Mouse (Mus musculus): ENCODE results near the gene Ap1ar.

Ap1ar gene

DNA sequence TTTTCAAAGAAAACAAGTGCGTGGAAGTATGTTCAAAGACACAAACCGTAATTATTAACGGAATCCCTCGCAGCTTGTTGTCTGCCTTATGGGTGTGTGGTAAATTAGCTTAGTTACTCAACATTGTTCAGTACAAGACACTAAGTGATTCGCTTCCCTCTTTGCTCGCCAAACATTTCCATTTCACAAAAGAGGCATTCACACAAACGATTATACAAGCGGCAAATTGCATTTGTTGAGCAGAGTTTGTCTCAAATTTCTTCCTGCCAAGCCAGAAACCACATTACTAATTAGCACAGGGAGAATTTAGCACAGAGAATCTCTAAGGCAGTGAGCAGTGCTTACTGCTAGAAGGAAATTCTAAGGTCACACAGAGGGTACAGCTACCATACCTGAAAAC is 4.6 kb upstream of the Ap1ar start:
- no peak for DNase-seq (ENCODE audit: low spot score in 2 of 2)

- no peak for DNase-seq (ENCODE audit: low spot score in 2 of 2)
These were observed 785 bp upstream of the Ap1ar start for GRCm38 (mm10) chr3:127837972-127838644.

DNA sequence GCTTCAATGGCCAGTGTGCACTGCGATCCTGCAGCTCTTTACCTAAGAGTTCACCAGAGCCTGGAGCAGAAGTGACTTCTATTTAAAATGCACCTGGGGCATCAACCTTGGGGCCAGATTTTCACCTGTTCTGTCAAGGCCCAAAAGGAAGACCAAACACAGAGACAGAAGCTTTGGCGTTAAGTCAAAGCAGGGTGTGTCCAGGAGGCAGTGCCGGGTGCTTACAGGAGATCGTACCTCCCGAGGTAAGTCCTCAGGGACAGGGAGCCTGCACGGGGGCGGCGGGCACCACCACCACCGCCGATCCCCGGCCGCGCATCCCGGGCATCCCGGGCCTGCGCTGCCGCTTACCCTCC is 547 bp downstream of the Ap1ar start:
- DNase-seq (ENCODE audit: low spot score in 2 of 2): no peak

GRCm38 (mm10) chr3:127835594-127835993 is 1.7 kb downstream of the Ap1ar start:
- DNase-seq (ENCODE audit: low spot score in 2 of 2): no peak

GRCm38 (mm10) chr3:127834040-127834439 is 3.3 kb downstream of the Ap1ar start:
- no peak for DNase-seq (ENCODE audit: low spot score in 2 of 2)

DNA sequence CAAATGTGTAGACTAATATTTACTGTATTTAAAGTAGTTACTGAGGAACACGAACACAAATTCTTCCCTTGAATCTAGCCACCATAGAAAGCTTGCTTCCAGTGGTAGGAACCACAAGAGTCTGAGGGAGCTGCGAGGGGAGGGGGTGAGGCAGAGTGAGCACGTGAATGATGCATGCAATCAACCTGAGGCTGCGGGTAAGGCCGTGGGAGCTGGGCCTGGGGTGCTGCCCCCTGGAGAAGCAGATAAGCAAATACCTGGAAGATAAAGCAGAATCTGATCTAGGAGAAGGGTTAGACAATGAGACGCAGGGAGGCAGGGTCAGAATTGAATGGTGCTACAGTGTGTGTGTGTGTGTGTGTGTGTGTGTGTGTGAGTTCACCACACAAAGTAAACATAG is 6.2 kb downstream of the Ap1ar start:
- DNase-seq (ENCODE audit: low spot score in 2 of 2): no peak

GRCm38 (mm10) chr3:127830183-127830582 is 7.1 kb downstream of the Ap1ar start:
- no peak for DNase-seq (ENCODE audit: low spot score in 2 of 2)

GRCm38 (mm10) chr3:127827123-127827522 is 10.2 kb downstream of the Ap1ar start:
- no peak for DNase-seq (ENCODE audit: low spot score in 2 of 2)

DNA sequence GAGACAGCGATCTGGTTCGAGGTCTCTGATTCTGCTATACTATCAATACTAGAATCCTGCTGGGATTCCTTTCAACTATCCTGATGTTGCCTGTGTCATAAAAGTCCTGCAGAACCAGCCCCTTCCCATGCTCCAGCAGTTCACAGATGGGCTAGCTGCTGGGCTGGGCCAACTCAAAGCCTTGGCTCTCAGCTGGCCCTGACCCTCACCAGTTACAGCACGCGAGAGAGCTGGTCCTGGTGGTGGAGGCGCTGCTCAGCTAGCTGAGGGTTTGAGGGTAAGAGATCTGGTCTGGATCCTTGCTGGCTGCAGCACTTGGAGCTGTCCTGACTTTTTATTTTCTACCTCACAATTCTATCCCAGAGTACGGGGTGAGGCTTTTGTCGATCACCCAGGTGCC is 10.8 kb downstream of the Ap1ar start:
- no peak for DNase-seq (ENCODE audit: low spot score in 2 of 2)

- no peak for DNase-seq (ENCODE audit: low spot score in 2 of 2)
These were observed 13.1 kb downstream of the Ap1ar start for GRCm38 (mm10) chr3:127823886-127824863.

DNA sequence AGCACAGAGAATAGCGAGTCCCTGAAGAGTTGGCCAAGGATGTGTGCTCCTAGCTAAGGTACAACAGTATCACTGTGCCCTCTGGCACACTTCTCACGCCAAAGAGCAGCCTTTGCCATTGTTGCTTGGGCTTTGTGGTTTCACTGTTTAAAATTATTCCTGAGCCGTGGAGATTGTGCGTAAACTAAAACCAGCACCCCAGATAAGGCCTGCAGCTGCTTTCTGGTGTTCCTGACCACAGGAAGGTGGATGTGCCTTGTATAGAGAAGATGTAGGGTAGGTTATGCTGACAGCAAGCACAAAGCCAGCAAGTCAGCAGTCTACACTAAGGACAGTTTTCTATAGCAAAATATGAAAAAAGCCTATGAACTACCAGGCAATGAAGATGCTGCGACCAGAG is 16.1 kb downstream of the Ap1ar start:
- DNase-seq (ENCODE audit: low spot score in 2 of 2): no peak

DNA sequence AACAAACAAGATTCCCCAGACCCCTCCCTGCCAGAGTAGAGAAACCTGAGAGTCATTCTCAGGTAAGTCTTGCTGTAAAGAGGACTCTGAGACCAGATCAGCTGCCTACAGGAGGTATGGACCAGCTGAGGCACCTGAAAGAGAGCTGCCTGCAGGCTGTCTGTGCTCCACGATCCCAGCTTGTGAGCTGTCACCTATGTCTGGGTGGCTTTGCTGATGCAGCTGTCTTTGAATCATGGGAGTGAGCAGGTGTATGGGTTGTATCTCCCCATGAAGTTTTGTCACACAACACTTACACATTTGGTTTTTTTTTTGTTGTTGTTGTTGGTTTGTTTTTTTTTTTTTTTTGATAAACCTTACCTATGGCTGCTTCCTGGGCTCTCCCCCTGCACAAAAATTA is 16.9 kb downstream of the Ap1ar start:
- DNase-seq (ENCODE audit: low spot score in 2 of 2): no peak

- DNase-seq (ENCODE audit: low spot score in 2 of 2): no peak
These were observed 18.3 kb downstream of the Ap1ar start for GRCm38 (mm10) chr3:127818694-127819663.

- no peak for DNase-seq (ENCODE audit: low spot score in 2 of 2)
These were observed 20.1 kb downstream of the Ap1ar start for GRCm38 (mm10) chr3:127817120-127817683.

DNA sequence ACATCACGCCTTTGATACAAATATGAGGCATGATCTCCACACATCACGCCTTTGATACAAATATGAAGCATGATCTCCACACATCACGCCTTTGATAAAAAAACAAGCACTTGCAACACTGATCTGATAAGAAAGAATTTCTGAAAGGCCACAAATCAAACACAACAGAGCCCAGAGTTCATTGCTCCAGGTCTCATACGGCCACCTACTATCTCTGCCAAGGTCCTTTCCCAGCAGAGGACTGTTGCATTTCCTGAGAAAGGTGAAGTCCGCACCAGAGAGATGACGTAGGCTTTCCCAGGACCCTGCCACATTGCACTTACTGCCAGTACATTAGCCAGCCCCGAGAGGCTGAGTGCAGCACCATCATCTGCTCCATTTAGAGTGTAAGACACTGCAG is 28.2 kb downstream of the Ap1ar start:
- no peak for DNase-seq (ENCODE audit: low spot score in 2 of 2)

GRCm38 (mm10) chr3:127807846-127808245 is 29.5 kb downstream of the Ap1ar start:
- no peak for DNase-seq (ENCODE audit: low spot score in 2 of 2)

- no peak for DNase-seq (ENCODE audit: low spot score in 2 of 2)
These were observed 31.3 kb downstream of the Ap1ar start for GRCm38 (mm10) chr3:127805991-127806390.

DNA sequence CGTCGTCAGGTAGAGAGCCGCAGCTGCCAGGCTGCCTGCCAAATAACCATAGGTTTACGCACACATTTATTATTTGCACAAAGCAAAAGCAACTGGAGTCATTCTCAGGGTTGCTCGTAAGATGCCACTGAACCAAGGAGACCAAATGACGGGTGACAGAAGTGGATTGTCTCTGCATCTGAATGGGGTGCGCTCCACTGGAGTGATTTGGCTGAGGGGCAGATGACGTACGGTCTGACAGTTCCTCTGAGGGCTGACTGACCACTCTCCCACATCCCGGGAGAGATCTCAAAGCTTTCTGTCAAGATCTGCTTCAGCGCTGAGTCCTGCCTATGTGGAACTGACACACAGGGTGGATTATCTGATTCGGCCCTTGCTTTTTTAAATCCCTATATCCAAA is 32.3 kb downstream of the Ap1ar start:
- no peak for DNase-seq (ENCODE audit: low spot score in 2 of 2)

- DNase-seq (ENCODE audit: low spot score in 2 of 2): no peak
These were observed 32.9 kb downstream of the Ap1ar start for GRCm38 (mm10) chr3:127804439-127804838.

DNA sequence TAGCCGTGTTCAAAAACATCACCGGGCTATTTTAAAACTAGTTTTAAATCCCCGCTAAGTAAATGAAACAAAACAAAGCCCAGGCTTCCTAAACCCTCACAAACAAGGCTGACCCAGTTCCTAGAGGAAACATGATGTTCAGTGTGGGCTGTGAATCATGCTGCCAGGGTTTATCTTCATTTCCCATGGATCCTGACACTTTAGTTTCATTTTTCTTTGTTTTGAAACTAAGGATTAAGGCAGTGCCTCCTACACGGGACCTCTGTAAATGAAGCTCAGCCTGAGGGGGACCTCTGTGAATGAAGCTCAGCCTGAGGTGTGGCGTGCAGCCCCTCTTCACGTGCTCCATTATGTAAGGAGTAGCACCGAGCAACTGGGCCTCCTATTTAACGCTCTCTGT is 34.5 kb downstream of the Ap1ar start:
- no peak for DNase-seq (ENCODE audit: low spot score in 2 of 2)

DNA sequence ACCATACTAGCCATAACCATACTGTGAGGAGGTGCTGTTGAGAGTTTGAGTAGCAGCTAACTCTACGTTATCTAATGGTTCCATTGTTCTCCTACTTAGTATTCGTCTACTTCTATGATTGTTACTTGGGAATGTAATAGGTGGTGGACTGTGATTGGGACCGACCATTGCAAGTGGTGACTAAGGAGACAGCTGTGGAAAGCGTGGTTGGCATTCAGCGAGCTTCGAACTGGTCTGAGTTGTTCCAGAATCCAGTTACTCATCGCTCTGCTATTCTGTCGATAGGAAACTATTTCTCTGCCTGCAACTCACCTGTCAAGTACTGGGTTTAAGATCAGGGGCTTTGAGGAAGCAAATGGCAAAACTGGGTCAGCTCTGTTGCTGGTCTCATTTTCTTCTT is 36.2 kb downstream of the Ap1ar start:
- no peak for DNase-seq (ENCODE audit: low spot score in 2 of 2)

- no peak for DNase-seq (ENCODE audit: low spot score in 2 of 2)
These were observed 41.1 kb downstream of the Ap1ar start for GRCm38 (mm10) chr3:127796271-127796670.
